Mouse (Mus musculus) ovary, postnatal 10 days (tissue): ENCODE measurements at regions not wholly inside any gene's neighbourhood (a gene's known extent, or its start where the extent isn't known, plus 50 kb on each side); places are given as distances from the start of the nearest gene placed in this dataset.

Source experiments
- DNase-seq: peaks from one replicate; pipeline ENCODE4 v3.0.0; 2022; ENCODE audit warnings: low spot score

- no peak for DNase-seq
These were observed 60.9 kb downstream of the Psmg1 start for GRCm38 (mm10) chr16:95929700-95930435.

- no peak for DNase-seq
These were observed 62.2 kb downstream of the Psmg1 start for GRCm38 (mm10) chr16:95928290-95929260.

- DNase-seq = no peak
These were observed 64.2 kb downstream of the Psmg1 start for GRCm38 (mm10) chr16:95926558-95926957.

- no peak for DNase-seq
These were observed 66.0 kb downstream of the Psmg1 start for GRCm38 (mm10) chr16:95924716-95925115.

GRCm38 (mm10) chr16:95923991-95924390 is 66.8 kb downstream of the Psmg1 start:
- DNase-seq = no peak

GRCm38 (mm10) chr16:95922369-95922934 is 68.3 kb downstream of the Psmg1 start:
- no peak for DNase-seq

GRCm38 (mm10) chr16:95921169-95921568 is 69.6 kb downstream of the Psmg1 start:
- no peak for DNase-seq

GRCm38 (mm10) chr16:95918651-95919425 is 71.9 kb downstream of the Psmg1 start:
- no peak for DNase-seq

- DNase-seq = no peak
These were observed 72.9 kb downstream of the Psmg1 start for GRCm38 (mm10) chr16:95917635-95918407.

- no peak for DNase-seq
These were observed 76.9 kb downstream of the Psmg1 start for GRCm38 (mm10) chr16:95913879-95914278.

GRCm38 (mm10) chr16:95904531-95905165 is 86.1 kb downstream of the Psmg1 start:
- DNase-seq = no peak

- no peak for DNase-seq
These were observed 87.3 kb downstream of the Psmg1 start for GRCm38 (mm10) chr16:95903383-95903913.

GRCm38 (mm10) chr16:95902177-95902576 is 88.6 kb downstream of the Psmg1 start:
- no peak for DNase-seq

GRCm38 (mm10) chr16:95901388-95901787 is 89.4 kb downstream of the Psmg1 start:
- no peak for DNase-seq

GRCm38 (mm10) chr16:95900181-95900580 is 90.6 kb downstream of the Psmg1 start:
- no peak for DNase-seq

- DNase-seq = no peak
These were observed 91.1 kb downstream of the Psmg1 start for GRCm38 (mm10) chr16:95899672-95900071.

GRCm38 (mm10) chr16:95897843-95898242 is 92.9 kb downstream of the Psmg1 start:
- no peak for DNase-seq

GRCm38 (mm10) chr16:95896126-95896525 is 94.6 kb downstream of the Psmg1 start:
- DNase-seq = no peak

GRCm38 (mm10) chr16:95893534-95894290 is 97.0 kb downstream of the Psmg1 start:
- no peak for DNase-seq

GRCm38 (mm10) chr16:95892356-95892755 is 98.4 kb downstream of the Psmg1 start:
- DNase-seq = no peak
